Mouse (Mus musculus) spleen, adult 2 months (tissue): ENCODE measurements around the gene Mprip.

ENCODE experiments used
- CTCF ChIP-seq: fragments of 200-500 bp; IDR thresholded peaks from 2 replicates; pipeline ENCODE4 v1.5.1; 2011; ENCODE audit warnings: mild to moderate bottlenecking, inconsistent platforms; ENCODE audit not compliant: insufficient read depth, insufficient read length, insufficient replicate concordance; ENCODE audit errors: extremely low read depth
- POLR2A ChIP-seq: fragments of 200-500 bp; IDR thresholded peaks from 2 replicates; pipeline ENCODE4 v1.6.1; 2011; ENCODE audit warnings: low read depth, low read length, inconsistent platforms

DNA sequence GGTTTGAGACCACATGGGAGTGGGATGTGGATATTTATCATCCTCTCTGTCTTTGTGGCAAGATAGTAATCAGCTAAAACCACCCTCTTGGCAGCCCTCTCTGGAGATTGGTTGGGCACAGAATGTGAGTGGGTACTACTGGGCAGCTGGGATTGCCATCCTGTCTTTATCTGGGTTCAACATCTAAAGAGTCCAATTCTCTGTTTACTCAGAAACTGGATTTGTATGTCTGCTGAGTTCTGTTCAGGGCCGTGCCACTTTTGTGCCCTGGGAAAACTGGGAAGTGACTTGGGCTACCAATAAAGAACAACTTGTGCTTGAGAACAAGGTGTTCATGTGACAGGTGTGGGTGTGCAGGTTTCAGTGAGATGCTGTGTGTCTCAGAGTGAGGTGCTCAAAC lies 73.2 kb downstream of the Mprip start:
- TF ChIP-seq POLR2A (no peak), CTCF (no peak)
